Mouse (Mus musculus) thymus, postnatal 14 days (tissue): ENCODE data around the gene 5430419D17Rik.

Source experiments
- DNase-seq: peaks from one replicate; pipeline ENCODE4 v3.0.0; 2021

The 5430419D17Rik gene

GRCm38 (mm10) chr7:131174121-131174520 lies at the start of gene 5430419D17Rik:
5430419D17Rik (plus strand) TSS chr7:131174402.
- DNase-seq, result no peak

- no peak for DNase-seq
Measured at GRCm38 (mm10) chr7:131130021-131130420, 44.2 kb upstream of the 5430419D17Rik start.

- no peak for DNase-seq
Measured at GRCm38 (mm10) chr7:131133181-131133580, 41.0 kb upstream of the 5430419D17Rik start.

- no peak for DNase-seq
Measured at GRCm38 (mm10) chr7:131146214-131146613, 28.0 kb upstream of the 5430419D17Rik start, which contains the start of gene 4933402N03Rik. 4933402N03Rik (minus strand) TSS chr7:131146314.

GRCm38 (mm10) chr7:131150179-131150578 lies 24.0 kb upstream of the 5430419D17Rik start:
- DNase-seq, result no peak

- DNase-seq, result no peak
Measured at GRCm38 (mm10) chr7:131153044-131153443, 21.2 kb upstream of the 5430419D17Rik start.

- DNase-seq, result no peak
Measured at GRCm38 (mm10) chr7:131162251-131162650, 12.0 kb upstream of the 5430419D17Rik start.

GRCm38 (mm10) chr7:131167771-131168170 lies 6.4 kb upstream of the 5430419D17Rik start:
- peak; percentile 58 for DNase-seq

GRCm38 (mm10) chr7:131169099-131169498 lies 5.1 kb upstream of the 5430419D17Rik start:
- peak; percentile 65 for DNase-seq

GRCm38 (mm10) chr7:131182685-131183084 lies 8.5 kb downstream of the 5430419D17Rik start:
- DNase-seq, result peak; percentile 75

- DNase-seq, result no peak
Measured at GRCm38 (mm10) chr7:131184339-131184738, 10.1 kb downstream of the 5430419D17Rik start.

GRCm38 (mm10) chr7:131187047-131187446 lies 12.8 kb downstream of the 5430419D17Rik start:
- no peak for DNase-seq

- DNase-seq, result no peak
Measured at GRCm38 (mm10) chr7:131187996-131188395, 13.8 kb downstream of the 5430419D17Rik start.

GRCm38 (mm10) chr7:131223086-131223485 lies 48.9 kb downstream of the 5430419D17Rik start:
- DNase-seq, result no peak

- DNase-seq, result no peak
Measured at GRCm38 (mm10) chr7:131236091-131236490, 61.9 kb downstream of the 5430419D17Rik start.

GRCm38 (mm10) chr7:131244993-131245392 lies 70.8 kb downstream of the 5430419D17Rik start:
- no peak for DNase-seq

GRCm38 (mm10) chr7:131256841-131257240 lies 82.6 kb downstream of the 5430419D17Rik start:
- DNase-seq, result no peak

- DNase-seq, result no peak
Measured at GRCm38 (mm10) chr7:131257309-131257708, 83.1 kb downstream of the 5430419D17Rik start.

GRCm38 (mm10) chr7:131260946-131261345 lies 86.7 kb downstream of the 5430419D17Rik start:
- no peak for DNase-seq

GRCm38 (mm10) chr7:131264251-131264650 lies 90.0 kb downstream of the 5430419D17Rik start:
- DNase-seq, result no peak

GRCm38 (mm10) chr7:131265851-131266250 lies 91.6 kb downstream of the 5430419D17Rik start:
- DNase-seq, result no peak

GRCm38 (mm10) chr7:131297151-131297550 lies 122.9 kb downstream of the 5430419D17Rik start:
- DNase-seq, result no peak

GRCm38 (mm10) chr7:131303340-131303739 lies 129.1 kb downstream of the 5430419D17Rik start:
- no peak for DNase-seq

GRCm38 (mm10) chr7:131306733-131307132 lies 132.5 kb downstream of the 5430419D17Rik start:
- no peak for DNase-seq

GRCm38 (mm10) chr7:131314493-131314892 lies 140.3 kb downstream of the 5430419D17Rik start:
- no peak for DNase-seq
